Mouse (Mus musculus) bone marrow, adult 2 months (tissue): Measurements from ENCODE around the gene Cyp20a1.

ENCODE experiments used
- CTCF ChIP-seq: fragments of 200-500 bp; IDR thresholded peaks from 2 replicates; pipeline ENCODE4 v1.5.1; 2011; ENCODE audit warnings: low read length, control low read depth; ENCODE audit not compliant: control insufficient read depth, insufficient read depth
- POLR2A ChIP-seq: fragments of 200-500 bp; IDR thresholded peaks from 2 replicates; pipeline ENCODE4 v1.6.1; 2011; ENCODE audit warnings: low read depth, mild to moderate bottlenecking, control low read depth, low read length, borderline replicate concordance; ENCODE audit not compliant: control insufficient read depth

DNA sequence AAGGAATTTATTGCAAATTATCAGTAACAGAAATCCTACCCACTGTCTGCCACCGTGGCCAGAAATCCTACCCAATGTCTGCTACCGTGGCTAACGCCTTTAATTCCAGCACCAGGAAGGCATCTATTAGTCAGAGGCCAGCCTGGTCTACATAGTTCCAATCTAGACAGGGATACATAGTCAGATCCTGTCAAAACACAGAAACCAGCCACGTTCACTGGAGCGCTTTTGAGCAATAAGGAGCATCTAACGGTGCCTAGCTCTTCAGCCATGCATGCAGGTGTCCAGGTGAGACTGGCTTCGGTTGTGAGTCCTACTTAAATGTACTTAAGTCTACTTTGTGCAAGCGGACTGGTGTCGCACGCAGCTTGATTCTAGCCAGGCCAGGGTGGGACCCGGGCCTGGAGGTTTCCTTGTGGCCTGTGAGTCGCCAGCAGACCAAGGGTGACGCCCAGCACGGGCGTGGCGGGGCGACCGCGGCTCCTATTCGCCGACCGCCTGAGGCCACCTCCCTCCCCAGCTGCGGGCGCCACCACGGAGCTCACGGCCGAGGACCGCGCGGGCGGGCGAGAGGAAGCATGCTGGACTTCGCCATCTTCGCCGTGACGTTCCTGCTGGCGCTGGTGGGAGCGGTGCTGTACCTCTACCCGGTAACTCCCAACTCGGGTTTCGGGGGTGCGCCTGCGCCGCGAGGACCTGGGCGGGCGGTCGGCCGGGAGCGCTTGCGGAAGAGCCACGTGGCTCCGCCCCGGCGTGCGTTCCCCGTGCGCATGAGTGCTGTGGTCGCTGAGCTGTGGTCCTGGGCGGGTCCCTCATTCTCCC is at the start of gene Cyp20a1:
- no peak for TF ChIP-seq CTCF
- TF ChIP-seq POLR2A = peak; percentile 76; the same call in 1 of the 2 replicates
